Mouse (Mus musculus) liver, adult 2 months (tissue): ENCODE results near the gene Atoh8. TPM values are rescaled to one million over a fixed set of nuclear protein-coding genes. Genes with fewer than 3 reads are reported as not detected.

Experiments
- DNase-seq: peaks from one replicate; pipeline ENCODE4 v3.0.0-alpha.2; 2011; ENCODE audit warnings: low read depth, low spot score; ENCODE audit errors: extremely low read depth
- H3K27ac ChIP-seq: fragments of 200-500 bp; replicated peaks from 2 replicates; pipeline ENCODE4 v1.5.1; 2012; ENCODE audit warnings: low read depth, mild to moderate bottlenecking, control low read depth, inconsistent platforms, low read length; ENCODE audit not compliant: insufficient read depth
- H3K27me3 ChIP-seq: fragments of 200-500 bp; 2 replicates; pipeline ENCODE4 v1.6.1; 2012; ENCODE audit warnings: mild to moderate bottlenecking, moderate library complexity, low read length, inconsistent platforms; ENCODE audit not compliant: control insufficient read depth, insufficient read depth
- H3K36me3 ChIP-seq: fragments of 200-500 bp; 2 replicates; pipeline ENCODE4 v1.6.1; 2012; ENCODE audit warnings: low read length, inconsistent platforms; ENCODE audit not compliant: control insufficient read depth, insufficient read depth
- H3K4me1 ChIP-seq: fragments of 200-500 bp; 2 replicates; pipeline ENCODE4 v1.6.1; 2011; ENCODE audit warnings: low read length; ENCODE audit not compliant: control insufficient read depth, insufficient read depth
- H3K4me3 ChIP-seq: fragments of 200-500 bp; 2 replicates; pipeline ENCODE4 v1.5.1; 2011; ENCODE audit warnings: low read depth, mild to moderate bottlenecking, control low read depth, low read length, moderate library complexity; ENCODE audit not compliant: insufficient read depth
- H3K79me2 ChIP-seq: fragments of 200-500 bp; 2 replicates; pipeline ENCODE4 v1.6.1; 2012; ENCODE audit warnings: inconsistent platforms, mild to moderate bottlenecking, low read length, moderate library complexity; ENCODE audit not compliant: control insufficient read depth, insufficient read depth
- H3K9ac ChIP-seq: fragments of 200-500 bp; 2 replicates; pipeline ENCODE4 v1.6.1; 2012; ENCODE audit warnings: low read depth, mild to moderate bottlenecking, control low read depth, inconsistent platforms, low read length
- CTCF ChIP-seq: fragments of 200-500 bp; IDR thresholded peaks from 2 replicates; pipeline ENCODE4 v1.5.1; 2011; ENCODE audit warnings: low read depth, low read length, control low read depth
- POLR2A ChIP-seq: fragments of 200-500 bp; IDR thresholded peaks from 2 replicates; pipeline ENCODE4 v1.6.1; 2011; ENCODE audit warnings: low read length, control low read depth; ENCODE audit not compliant: insufficient read depth; ENCODE audit errors: extremely low read depth
- WGBS: fragments of 180-500 bp; shearing (Covaris S2); methylation state at CpG from one replicate; pipeline ENCODE4 v1.1.7; 2018; 5-methylcytosine and 5-hydroxymethylcytosine counted together
- polyA plus RNA-seq: library from polyadenylated mRNA; depleted of rRNA; stranded (reverse); fragments of >200 nt; gene quantifications from 2 replicates; pipeline ENCODE4 v1.2.3, GENCODE M21; 2012
- total RNA-seq: library from RNA; depleted of rRNA; stranded (reverse); fragments of >200 nt; gene quantifications from 2 replicates; pipeline ENCODE4 v1.2.3, GENCODE M21; 2014

Atoh8 gene
- total and polyA plus RNA-seq, 2 experiments: 5.1 to 28.7 TPM

GRCm38 (mm10) chr6:72176004-72176403, 59.4 kb downstream of the Atoh8 start:
- no peak for DNase-seq
- TF ChIP-seq POLR2A (no peak), CTCF (no peak)
- Histone ChIP-seq H3K27me3 (no peaks in the 10 kb centered on the region), H3K4me1 (peaks cover 5% of the 10 kb centered on the region), H3K27ac (no peak overlapping the region), H3K4me3 (no peak overlapping the region), H3K79me2 (no peaks in the 10 kb centered on the region), H3K36me3 (no peaks in the 10 kb centered on the region), H3K9ac (no peak overlapping the region)
- 83% methylated on average over 5 of the region's 5 CpGs for WGBS

- no peak overlapping the region for H3K27ac ChIP-seq
- no peak overlapping the region for H3K4me3 ChIP-seq
- H3K79me2 ChIP-seq: no peaks in the 10 kb centered on the region
- 39% methylated on average over 3 of the region's 3 CpGs for WGBS
- DNase-seq: peak; percentile 26
- no peak overlapping the region for H3K9ac ChIP-seq
- H3K4me1 ChIP-seq: peaks cover 6% of the 10 kb centered on the region
- no peaks in the 10 kb centered on the region for H3K27me3 ChIP-seq
- H3K36me3 ChIP-seq: no peaks in the 10 kb centered on the region
- TF ChIP-seq POLR2A (no peak), CTCF (no peak)
Observed at GRCm38 (mm10) chr6:72175419-72175818, 60.0 kb downstream of the Atoh8 start.

- no peak for DNase-seq
- Histone ChIP-seq H3K4me3 (no peak overlapping the region), H3K36me3 (no peaks in the 10 kb centered on the region), H3K27me3 (no peaks in the 10 kb centered on the region), H3K9ac (no peak overlapping the region), H3K4me1 (peaks cover 6% of the 10 kb centered on the region), H3K27ac (no peak overlapping the region), H3K79me2 (no peaks in the 10 kb centered on the region)
- no peak for TF ChIP-seq CTCF
- TF ChIP-seq POLR2A: no peak
- 66% methylated on average over 1 of the region's 1 CpGs for WGBS
Observed at GRCm38 (mm10) chr6:72173350-72173749, 62.0 kb downstream of the Atoh8 start.

- H3K79me2 ChIP-seq: no peaks in the 10 kb centered on the region
- H3K4me3 ChIP-seq: no peak overlapping the region
- no peak overlapping the region for H3K27ac ChIP-seq
- peak; percentile 81 for DNase-seq
- H3K27me3 ChIP-seq: no peaks in the 10 kb centered on the region
- TF ChIP-seq POLR2A: no peak
- TF ChIP-seq CTCF: no peak
- 28% methylated on average over 3 of the region's 3 CpGs for WGBS
- H3K36me3 ChIP-seq: no peaks in the 10 kb centered on the region
- H3K9ac ChIP-seq: no peak overlapping the region
- H3K4me1 ChIP-seq: peaks cover 6% of the 10 kb centered on the region
Observed at GRCm38 (mm10) chr6:72171391-72171790, 64.0 kb downstream of the Atoh8 start.

GRCm38 (mm10) chr6:72165907-72166306, 69.5 kb downstream of the Atoh8 start:
- no peak overlapping the region for H3K27ac ChIP-seq
- H3K4me1 ChIP-seq: peaks cover 18% of the 10 kb centered on the region
- DNase-seq: no peak
- 68% methylated on average over 2 of the region's 2 CpGs for WGBS
- TF ChIP-seq POLR2A (no peak), CTCF (no peak)
- no peaks in the 10 kb centered on the region for H3K27me3 ChIP-seq
- H3K9ac ChIP-seq: no peak overlapping the region
- H3K36me3 ChIP-seq: no peaks in the 10 kb centered on the region
- H3K79me2 ChIP-seq: no peaks in the 10 kb centered on the region
- no peak overlapping the region for H3K4me3 ChIP-seq

GRCm38 (mm10) chr6:72164321-72165275, 70.8 kb downstream of the Atoh8 start:
- Histone ChIP-seq H3K4me3 (no peak overlapping the region), H3K27me3 (no peaks in the 10 kb centered on the region), H3K36me3 (no peaks in the 10 kb centered on the region), H3K9ac (peak overlapping the region; percentile 43), H3K4me1 (peaks cover 26% of the 10 kb centered on the region), H3K79me2 (no peaks in the 10 kb centered on the region), H3K27ac (peak overlapping the region; percentile 63)
- peak; percentile 75 for DNase-seq
- WGBS: 12% methylated on average over 20 of the region's 20 CpGs
- TF ChIP-seq CTCF (peak; percentile 98), POLR2A (no peak)
